Mouse (Mus musculus): ENCODE measurements around the gene Smc3. TPM values are rescaled to one million over a fixed set of nuclear protein-coding genes. Genes with fewer than 3 reads are reported as not detected.

Smc3 gene
- total and polyA plus RNA-seq, 2 experiments from 2014 or later = 26.1 to 45.7 TPM

- Histone ChIP-seq H3K4me2 (ENCODE audit: low read depth, low read length, poor library complexity, severe bottlenecking) (no peak overlapping the region), H3K27me3 (ENCODE audit: insufficient read depth, low read length) (peaks cover 28% of the 10 kb centered on the region; the same call in 1 of the 2 replicates), H3K36me3 (ENCODE audit: insufficient read depth, low read length) (no peaks in the 10 kb centered on the region), H3K9me3 (ENCODE audit: low read length) (no peaks in the 10 kb centered on the region), H3K9ac (replicated peaks; ENCODE audit: low read length, poor library complexity, severe bottlenecking) (no peak overlapping the region), H3K4me3 (ENCODE audit: low read depth, low read length) (no peak overlapping the region), H3K27ac (ENCODE audit: low read depth, low read length) (no peak overlapping the region), H3K4me1 (ENCODE audit: insufficient read depth, low read length) (no peaks in the 10 kb centered on the region)
- WGBS = 96% methylated on average over 9 of the region's 9 CpGs
- ATAC-seq (ENCODE audit: low FRiP score) (no peak), DNase-seq (ENCODE audit: low spot score) (no peak)
- TF ChIP-seq CTCF (IDR thresholded peaks at IDR 0.05) = no peak
Measured at GRCm38 (mm10) chr19:53679194-53679593, 79.0 kb downstream of the Smc3 start.

- DNase-seq (ENCODE audit: low spot score) (no peak), ATAC-seq (ENCODE audit: low FRiP score) (no peak)
- H3K9me3 ChIP-seq (ENCODE audit: low read length) = no peaks in the 10 kb centered on the region
Measured at GRCm38 (mm10) chr19:53679981-53680380, 79.8 kb downstream of the Smc3 start.

GRCm38 (mm10) chr19:53682427-53682826 is 82.2 kb downstream of the Smc3 start:
- H3K27me3 ChIP-seq (ENCODE audit: insufficient read depth, low read length) = peaks cover 10% of the 10 kb centered on the region; the same call in 1 of the 2 replicates
- H3K9ac ChIP-seq (replicated peaks; ENCODE audit: low read length, poor library complexity, severe bottlenecking) = no peak overlapping the region
- H3K4me3 ChIP-seq (ENCODE audit: low read depth, low read length) = no peak overlapping the region
- WGBS = 35% methylated on average over 8 of the region's 8 CpGs
- H3K4me1 ChIP-seq (ENCODE audit: insufficient read depth, low read length) = no peaks in the 10 kb centered on the region
- no peak overlapping the region for H3K4me2 ChIP-seq (ENCODE audit: low read depth, low read length, poor library complexity, severe bottlenecking)
- H3K36me3 ChIP-seq (ENCODE audit: insufficient read depth, low read length) = no peaks in the 10 kb centered on the region
- TF ChIP-seq CTCF (IDR thresholded peaks at IDR 0.05) = no peak
- H3K9me3 ChIP-seq (ENCODE audit: low read length) = no peaks in the 10 kb centered on the region
- H3K27ac ChIP-seq (ENCODE audit: low read depth, low read length) = no peak overlapping the region
- DNase-seq (ENCODE audit: low spot score) = no peak
- ATAC-seq (ENCODE audit: low FRiP score) = no peak

More at GRCm38 (mm10) chr19:53679981-53680380, 79.8 kb downstream of the Smc3 start:
- no peaks in the 10 kb centered on the region for H3K4me1 ChIP-seq (ENCODE audit: insufficient read depth, low read length)
- H3K27ac ChIP-seq (ENCODE audit: low read depth, low read length) = no peak overlapping the region
- H3K4me2 ChIP-seq (ENCODE audit: low read depth, low read length, poor library complexity, severe bottlenecking) = no peak overlapping the region
- 89% methylated on average over 7 of the region's 7 CpGs for WGBS
- no peak overlapping the region for H3K4me3 ChIP-seq (ENCODE audit: low read depth, low read length)
- H3K36me3 ChIP-seq (ENCODE audit: insufficient read depth, low read length) = no peaks in the 10 kb centered on the region
- H3K9ac ChIP-seq (replicated peaks; ENCODE audit: low read length, poor library complexity, severe bottlenecking) = no peak overlapping the region
- no peak for TF ChIP-seq CTCF (IDR thresholded peaks at IDR 0.05)
- H3K27me3 ChIP-seq (ENCODE audit: insufficient read depth, low read length) = peaks cover 22% of the 10 kb centered on the region; the same call in 1 of the 2 replicates

GRCm38 (mm10) chr19:53687592-53687991 is 87.4 kb downstream of the Smc3 start:
- no peaks in the 10 kb centered on the region for H3K36me3 ChIP-seq (ENCODE audit: insufficient read depth, low read length)
- DNase-seq (ENCODE audit: low spot score) = no peak
- no peak overlapping the region for H3K4me2 ChIP-seq (ENCODE audit: low read depth, low read length, poor library complexity, severe bottlenecking)
- no peak overlapping the region for H3K27ac ChIP-seq (ENCODE audit: low read depth, low read length)
- no peak overlapping the region for H3K9ac ChIP-seq (replicated peaks; ENCODE audit: low read length, poor library complexity, severe bottlenecking)
- TF ChIP-seq CTCF (IDR thresholded peaks at IDR 0.05) = no peak
- H3K4me1 ChIP-seq (ENCODE audit: insufficient read depth, low read length) = no peaks in the 10 kb centered on the region
- H3K4me3 ChIP-seq (ENCODE audit: low read depth, low read length) = no peak overlapping the region
- no peak for ATAC-seq (ENCODE audit: low FRiP score)
- no peaks in the 10 kb centered on the region for H3K9me3 ChIP-seq (ENCODE audit: low read length)
- 86% methylated on average over 5 of the region's 5 CpGs for WGBS
- no peaks in the 10 kb centered on the region for H3K27me3 ChIP-seq (ENCODE audit: insufficient read depth, low read length)

- DNase-seq (ENCODE audit: low spot score) (no peak), ATAC-seq (ENCODE audit: low FRiP score) (no peak)
- Histone ChIP-seq H3K9ac (replicated peaks; ENCODE audit: low read length, poor library complexity, severe bottlenecking) (no peak overlapping the region), H3K27ac (ENCODE audit: low read depth, low read length) (no peak overlapping the region), H3K4me1 (ENCODE audit: insufficient read depth, low read length) (0 out of 2 replicates have a peak, but pooled peaks cover 2% of the 10 kb centered on the region), H3K27me3 (ENCODE audit: insufficient read depth, low read length) (no peaks in the 10 kb centered on the region), H3K36me3 (ENCODE audit: insufficient read depth, low read length) (no peaks in the 10 kb centered on the region), H3K9me3 (ENCODE audit: low read length) (no peaks in the 10 kb centered on the region), H3K4me2 (ENCODE audit: low read depth, low read length, poor library complexity, severe bottlenecking) (no peak overlapping the region), H3K4me3 (ENCODE audit: low read depth, low read length) (no peak overlapping the region)
- 50% methylated on average over 10 of the region's 10 CpGs for WGBS
- peak; percentile 22 for TF ChIP-seq CTCF (IDR thresholded peaks at IDR 0.05)
Measured at GRCm38 (mm10) chr19:53690816-53691215, 90.6 kb downstream of the Smc3 start.

GRCm38 (mm10) chr19:53694020-53694419 is 93.8 kb downstream of the Smc3 start:
- no peaks in the 10 kb centered on the region for H3K9me3 ChIP-seq (ENCODE audit: low read length)
- no peak overlapping the region for H3K9ac ChIP-seq (replicated peaks; ENCODE audit: low read length, poor library complexity, severe bottlenecking)
- no peak overlapping the region for H3K4me3 ChIP-seq (ENCODE audit: low read depth, low read length)
- H3K27me3 ChIP-seq (ENCODE audit: insufficient read depth, low read length) = no peaks in the 10 kb centered on the region
- 0 out of 2 replicates have a peak, but pooled peaks cover 2% of the 10 kb centered on the region for H3K4me1 ChIP-seq (ENCODE audit: insufficient read depth, low read length)
- H3K4me2 ChIP-seq (ENCODE audit: low read depth, low read length, poor library complexity, severe bottlenecking) = no peak overlapping the region
- no peaks in the 10 kb centered on the region for H3K36me3 ChIP-seq (ENCODE audit: insufficient read depth, low read length)
- DNase-seq (ENCODE audit: low spot score) (no peak), ATAC-seq (ENCODE audit: low FRiP score) (no peak)
- TF ChIP-seq CTCF (IDR thresholded peaks at IDR 0.05) = no peak
- 65% methylated on average over 1 of the region's 1 CpGs for WGBS
- H3K27ac ChIP-seq (ENCODE audit: low read depth, low read length) = no peak overlapping the region

Other genes with a start within 250 kb of the Smc3 start
- not detected in 2 replicates for gene Gm10197, start 228.6 kb upstream of the Smc3 start, total RNA-seq (2014; rRNA removed)
- not detected in 2 replicates for gene Gm10197, start 228.6 kb upstream of the Smc3 start, polyA plus RNA-seq (2015; fragmentation: Nextera tagmentation; extraction: Ambion mirVana)
- gene Smndc1, start 209.8 kb upstream of the Smc3 start, total RNA-seq (2014; rRNA removed) = 8.9 and 17.8 TPM in 2 replicates
- gene Smndc1, start 209.8 kb upstream of the Smc3 start, polyA plus RNA-seq (2015; fragmentation: Nextera tagmentation; extraction: Ambion mirVana) = 28.9 and 35.0 TPM in 2 replicates
- 4.2 and 11.2 TPM in 2 replicates for gene Dusp5, start 71.3 kb upstream of the Smc3 start, total RNA-seq (2014; rRNA removed)
- gene Dusp5, start 71.3 kb upstream of the Smc3 start, polyA plus RNA-seq (2015; fragmentation: Nextera tagmentation; extraction: Ambion mirVana) = 2.2 and 2.5 TPM in 2 replicates
- gene Nutf2-ps1, start 11.3 kb upstream of the Smc3 start, total RNA-seq (2014; rRNA removed) = 67.9 and 94.6 TPM in 2 replicates
- 160 and 200 TPM in 2 replicates for gene Nutf2-ps1, start 11.3 kb upstream of the Smc3 start, polyA plus RNA-seq (2015; fragmentation: Nextera tagmentation; extraction: Ambion mirVana)
- gene Rbm20, start 76.9 kb downstream of the Smc3 start, total RNA-seq (2014; rRNA removed) = 1.6 and 2.0 TPM in 2 replicates
- gene Rbm20, start 76.9 kb downstream of the Smc3 start, polyA plus RNA-seq (2015; fragmentation: Nextera tagmentation; extraction: Ambion mirVana) = 0.44 and 0.75 TPM in 2 replicates

Measured in midbrain, postnatal 0 days (tissue).